Mouse (Mus musculus): ENCODE data around the gene Gm45208.
A peak's percentile ranks its signal among the peaks of the same experiment; 100 is the strongest.
"Not testable (repeated sequence)": the region's sequence is repeated elsewhere in the genome, so short reads cannot be mapped to it uniquely, and the experiment has no call there.

Gm45208 gene

GRCm38 (mm10) chrX:7728215-7728921 lies 6.3 kb downstream of the Gm45208 start, which contains the start of gene Praf2:
TSS of gene Praf2 (plus strand) at chrX:7728439.
- peak; percentile 88 for DNase-seq

DNA sequence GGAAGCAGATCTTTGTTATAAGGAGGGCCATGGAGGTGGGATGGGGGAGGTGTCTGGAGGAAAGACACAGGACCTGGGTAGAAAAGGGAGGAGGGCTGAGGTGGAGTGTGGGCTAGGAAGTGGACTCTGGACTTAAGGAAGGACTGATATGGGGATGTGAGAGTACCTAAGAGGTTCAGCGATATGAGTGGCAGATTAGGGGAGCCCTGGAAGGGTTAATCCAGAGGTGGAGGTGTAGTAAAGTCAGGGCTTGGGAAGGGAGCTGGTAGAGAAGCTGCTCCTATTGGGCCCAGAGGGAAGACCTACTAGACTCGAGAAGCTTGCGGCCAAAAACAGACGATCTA lies 6.8 kb downstream of the Gm45208 start:
- no peak for DNase-seq

- peak; percentile 52 for DNase-seq
Measured at GRCm38 (mm10) chrX:7733571-7734156, 11.6 kb downstream of the Gm45208 start.

DNA sequence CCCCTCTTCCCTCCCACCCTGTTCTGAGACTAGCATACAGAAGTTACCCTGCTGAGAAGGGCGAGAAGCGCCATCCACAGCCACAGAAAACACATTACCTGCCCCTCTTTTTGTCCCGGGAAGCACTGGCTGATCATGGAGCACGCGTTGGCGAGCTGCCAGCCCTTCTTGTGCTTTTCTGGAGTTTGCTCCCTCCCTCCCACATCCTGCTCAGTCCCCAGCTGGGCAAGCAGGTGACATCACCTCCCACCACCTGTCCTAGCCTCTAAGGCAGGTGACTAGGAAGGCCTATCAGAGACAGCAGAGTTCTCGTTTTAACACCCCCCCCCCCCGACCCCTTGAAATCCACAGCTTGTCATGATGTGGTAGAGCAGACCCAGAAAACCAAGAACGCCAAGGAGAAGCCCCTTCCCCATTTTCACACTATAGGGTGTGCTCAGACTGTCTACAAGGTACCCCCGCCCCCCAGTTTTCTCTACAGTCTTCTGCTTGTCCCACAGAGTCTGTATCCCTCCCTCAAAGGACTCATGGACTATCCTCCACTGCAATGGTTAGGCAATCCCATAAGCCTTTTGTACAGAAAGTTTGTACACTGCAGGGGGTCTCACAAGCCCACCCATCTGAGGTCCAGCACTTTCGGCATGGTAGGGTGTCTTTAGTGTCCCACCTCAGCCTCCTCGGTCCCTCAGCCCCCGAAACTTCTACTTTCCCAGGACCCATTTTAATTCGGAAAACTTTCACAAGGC lies 17.5 kb downstream of the Gm45208 start:
- DNase-seq: peak; percentile 12

GRCm38 (mm10) chrX:7740082-7740819 lies 18.2 kb downstream of the Gm45208 start:
- DNase-seq: no peak

DNA sequence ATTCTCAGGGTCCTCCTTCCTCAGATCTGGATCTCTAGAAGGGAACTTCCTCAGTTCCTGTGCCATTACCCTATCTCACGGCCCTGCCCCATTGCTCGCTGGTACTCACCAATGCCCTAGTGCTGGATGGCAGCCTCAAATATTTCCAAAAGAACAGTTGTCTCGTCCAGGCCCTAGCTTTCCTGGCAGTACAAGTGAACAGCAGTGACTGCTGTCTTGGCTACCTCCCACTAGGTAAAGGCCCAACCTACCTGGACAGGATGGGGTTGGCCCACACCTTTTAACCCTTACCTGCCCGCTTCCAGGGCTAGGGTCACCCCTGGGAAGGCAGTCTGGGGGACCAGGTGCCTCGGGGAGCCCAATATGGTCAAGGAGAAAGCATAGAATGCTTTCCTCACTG lies 19.1 kb downstream of the Gm45208 start:
- DNase-seq: no peak

DNA sequence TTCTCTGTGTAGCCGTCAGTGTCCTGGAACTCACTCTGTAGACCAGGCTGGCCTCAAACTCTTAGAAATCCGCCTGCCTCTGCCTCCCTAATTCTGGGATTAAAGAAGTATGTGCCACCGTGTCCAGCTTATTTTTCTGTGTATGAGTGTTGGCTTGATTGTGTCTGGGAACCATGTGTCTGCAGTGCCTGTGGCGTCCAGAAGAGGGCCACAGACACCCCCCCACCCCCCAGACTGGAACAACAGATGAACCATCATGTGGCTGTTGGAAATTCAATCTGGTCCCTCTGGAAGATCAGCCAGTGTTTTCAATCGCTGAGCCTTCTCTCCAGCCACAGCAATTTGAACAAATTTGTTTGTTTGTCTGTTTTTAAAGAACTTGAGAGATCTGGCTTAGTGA lies 21.4 kb downstream of the Gm45208 start:
- DNase-seq: no peak

DNA sequence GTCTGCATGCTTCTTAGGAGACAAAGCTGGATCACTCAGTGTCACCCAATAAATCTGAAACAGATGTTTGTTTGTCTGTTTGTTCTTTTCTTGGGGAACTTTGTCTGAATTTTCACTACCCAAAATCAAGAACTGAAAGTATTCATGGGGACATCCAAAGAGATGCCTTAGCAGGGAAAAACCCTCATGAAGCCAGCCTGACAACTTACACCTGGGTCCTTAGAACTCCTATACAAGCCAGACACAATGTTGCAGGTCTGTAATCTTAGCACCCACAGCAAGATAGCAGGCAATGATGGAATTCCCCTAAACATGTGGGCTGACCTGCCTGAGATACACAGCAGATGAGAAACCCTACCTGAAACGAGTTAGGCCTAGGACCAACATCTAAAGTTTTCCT lies 22.9 kb downstream of the Gm45208 start:
- DNase-seq: no peak

- DNase-seq: no peak
Measured at GRCm38 (mm10) chrX:7745429-7745828, 23.4 kb downstream of the Gm45208 start.

DNA sequence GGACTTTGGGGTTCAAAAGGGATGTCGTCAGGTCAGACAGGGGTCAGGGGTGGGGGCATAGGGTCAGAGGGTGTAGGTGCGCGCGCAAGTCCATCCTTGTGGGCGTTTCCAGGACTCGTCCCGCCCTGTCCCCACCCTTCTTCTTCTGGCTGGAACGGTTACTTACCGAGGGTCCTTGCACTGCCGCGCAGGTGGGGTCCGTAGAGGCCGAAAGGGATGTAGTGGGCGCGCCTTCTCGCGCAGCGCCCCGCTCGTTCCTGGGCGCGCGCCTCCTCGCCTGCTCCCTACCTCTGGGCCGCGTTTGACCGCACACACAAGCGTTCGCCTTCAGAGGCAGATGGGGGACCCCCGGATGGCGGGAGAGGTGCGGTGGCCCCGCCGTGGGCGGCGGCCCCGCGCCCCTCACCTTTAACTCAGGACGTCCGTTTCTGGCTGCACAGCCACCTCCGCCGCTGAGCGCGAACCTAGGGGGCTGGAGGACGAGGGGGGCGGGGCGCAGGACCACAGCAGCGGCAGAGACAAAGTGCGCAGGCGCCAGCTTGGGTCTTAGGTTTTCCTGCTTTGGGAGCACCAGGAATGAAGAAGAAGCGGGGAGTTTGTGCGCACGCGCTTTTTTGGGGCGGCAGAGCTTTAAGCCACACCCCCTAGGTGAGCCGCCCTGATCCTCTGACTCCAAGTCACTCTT lies 28.5 kb downstream of the Gm45208 start, which contains the start of gene Ccdc120:
Gene Ccdc120 (minus strand): TSS at position 474 of the 685 bp plus-strand sequence.
- peak; percentile 82 for DNase-seq

GRCm38 (mm10) chrX:7753627-7754026 lies 31.6 kb downstream of the Gm45208 start:
- DNase-seq: not testable (repeated sequence)

DNA sequence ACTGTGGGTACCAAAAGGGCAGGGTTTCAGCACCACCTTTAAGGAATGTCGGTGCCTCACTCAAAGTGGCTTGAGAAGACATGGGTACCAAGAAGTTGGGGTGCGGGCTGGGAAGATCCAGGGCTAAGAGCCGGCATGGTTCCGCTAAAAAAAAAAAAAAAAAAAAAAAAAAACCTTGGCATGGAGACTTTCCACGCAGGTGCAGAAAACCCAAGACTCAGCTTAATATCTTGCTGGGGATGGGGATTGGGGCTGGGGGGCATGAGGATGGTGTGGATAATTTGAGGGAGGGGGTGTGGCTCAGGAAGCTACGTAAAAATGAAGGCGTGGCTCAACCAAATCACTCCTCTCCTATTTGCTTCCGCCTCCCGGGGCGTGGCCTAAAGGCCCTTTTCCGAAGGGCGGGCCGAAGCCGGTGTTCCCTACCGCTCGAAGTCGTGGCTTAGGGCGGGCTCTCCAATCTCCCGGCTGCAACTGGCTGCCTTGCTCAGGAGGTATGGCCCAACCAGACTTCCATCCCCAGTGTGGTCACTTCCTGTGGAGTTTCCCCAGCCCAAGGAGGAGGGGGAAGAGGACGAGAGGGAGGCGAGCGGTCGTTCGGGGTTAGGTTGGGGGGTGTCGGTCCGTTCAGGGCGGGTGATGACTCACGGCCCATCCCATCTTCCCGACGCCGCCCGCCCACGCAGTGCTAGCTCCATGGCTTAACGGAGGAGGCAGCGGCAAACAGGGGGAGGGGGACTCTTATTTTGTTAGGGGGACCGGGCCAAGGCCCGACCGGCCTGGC lies 40.3 kb downstream of the Gm45208 start, which contains the start of gene Tfe3:
Gene Tfe3 (plus strand): TSS at position 424 of the 784 bp plus-strand sequence.
- DNase-seq: peak; percentile 93

- DNase-seq: no peak
Measured at GRCm38 (mm10) chrX:7762921-7763197, 40.8 kb downstream of the Gm45208 start.

- peak; percentile 10 for DNase-seq
Measured at GRCm38 (mm10) chrX:7763631-7764393, 41.8 kb downstream of the Gm45208 start.

- no peak for DNase-seq
Measured at GRCm38 (mm10) chrX:7764657-7765280, 42.7 kb downstream of the Gm45208 start.

- no peak for DNase-seq
Measured at GRCm38 (mm10) chrX:7765281-7765670, 43.2 kb downstream of the Gm45208 start.

- DNase-seq: peak; percentile 42
Measured at GRCm38 (mm10) chrX:7765764-7766163, 43.7 kb downstream of the Gm45208 start.

- no peak for DNase-seq
Measured at GRCm38 (mm10) chrX:7769302-7770017, 47.4 kb downstream of the Gm45208 start.

DNA sequence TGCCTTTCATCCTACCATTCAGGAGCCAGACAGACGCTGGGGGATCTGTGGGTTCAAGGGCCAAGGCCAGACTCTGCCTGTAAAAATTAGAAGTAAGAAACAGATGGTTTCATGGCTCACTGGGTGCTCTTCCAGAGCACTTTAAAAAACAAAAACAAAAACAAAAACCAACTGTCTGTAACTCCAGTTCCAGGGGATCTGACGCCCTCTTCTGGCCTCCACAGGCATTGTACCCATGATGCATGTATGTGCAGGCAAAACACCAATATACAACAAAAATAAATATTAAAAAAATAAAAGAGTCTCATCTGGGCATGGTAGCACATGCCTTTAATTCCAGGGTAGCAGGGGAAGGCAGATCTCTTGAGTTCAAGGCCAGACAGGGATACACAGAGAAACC lies 50.7 kb downstream of the Gm45208 start:
- DNase-seq: no peak
